Mouse (Mus musculus): ENCODE measurements around the gene Secisbp2.

GRCm38 (mm10) chr13:51611060-51611459, 40.4 kb upstream of the Secisbp2 start:
- TF ChIP-seq CTCF (IDR thresholded peaks at IDR 0.05; ENCODE audit: extremely low read depth, insufficient read depth, low read length) (no peak), POLR2A (IDR thresholded peaks at IDR 0.05; ENCODE audit: extremely low read depth, insufficient read depth, low read length) (no peak)
